Mouse (Mus musculus) cerebellum, postnatal 25 days (tissue): ENCODE results near the gene Hrg.
"Not testable (repeated sequence)": the region's sequence is repeated elsewhere in the genome, so short reads cannot be mapped to it uniquely, and the experiment has no call there.

Experiments used
- DNase-seq, 2 experiments: peaks; one replicate each; pipeline ENCODE4 v3.0.0; 2021; ENCODE audit warnings: mixed read lengths in 2 of 2

Gene Hrg

DNA sequence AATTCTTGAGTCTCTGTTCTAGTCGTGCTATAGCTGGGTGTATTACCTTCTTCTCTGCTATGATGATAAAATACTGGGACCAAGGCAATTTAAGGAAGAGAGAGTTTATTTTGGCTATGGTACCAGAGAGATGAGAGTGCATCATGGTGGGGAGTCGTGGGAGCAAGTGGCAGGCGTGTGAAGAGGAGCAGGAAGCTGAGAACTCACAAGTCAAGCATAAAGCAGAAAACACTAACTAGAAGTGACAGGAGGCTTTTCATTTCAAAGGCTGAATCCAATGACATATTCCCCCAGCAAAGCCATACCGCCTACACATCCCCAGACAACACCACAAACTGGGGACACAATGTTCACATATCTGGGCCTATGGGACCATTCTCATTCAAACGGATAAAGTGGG lies 11.4 kb downstream of the Hrg start:
- no peak for DNase-seq

DNA sequence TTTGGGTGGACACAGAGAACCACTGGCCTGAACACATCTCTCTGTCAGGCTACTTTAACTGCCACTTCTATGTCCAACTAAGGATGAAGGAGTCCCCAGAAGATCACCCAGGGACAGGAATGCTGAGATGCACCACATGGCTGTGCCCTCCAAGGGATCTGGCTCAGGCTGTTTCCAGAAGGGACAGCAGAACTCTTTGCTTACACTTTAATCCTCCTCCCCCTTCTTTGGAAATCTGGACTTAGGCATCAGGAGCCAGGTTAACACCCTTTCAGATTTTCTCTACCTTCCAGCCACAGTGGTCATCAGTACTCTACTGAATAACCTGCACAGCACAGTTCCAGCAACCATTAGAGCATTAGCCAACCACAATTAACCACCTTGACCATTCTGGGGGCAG lies 12.4 kb downstream of the Hrg start:
- no peak for DNase-seq

DNA sequence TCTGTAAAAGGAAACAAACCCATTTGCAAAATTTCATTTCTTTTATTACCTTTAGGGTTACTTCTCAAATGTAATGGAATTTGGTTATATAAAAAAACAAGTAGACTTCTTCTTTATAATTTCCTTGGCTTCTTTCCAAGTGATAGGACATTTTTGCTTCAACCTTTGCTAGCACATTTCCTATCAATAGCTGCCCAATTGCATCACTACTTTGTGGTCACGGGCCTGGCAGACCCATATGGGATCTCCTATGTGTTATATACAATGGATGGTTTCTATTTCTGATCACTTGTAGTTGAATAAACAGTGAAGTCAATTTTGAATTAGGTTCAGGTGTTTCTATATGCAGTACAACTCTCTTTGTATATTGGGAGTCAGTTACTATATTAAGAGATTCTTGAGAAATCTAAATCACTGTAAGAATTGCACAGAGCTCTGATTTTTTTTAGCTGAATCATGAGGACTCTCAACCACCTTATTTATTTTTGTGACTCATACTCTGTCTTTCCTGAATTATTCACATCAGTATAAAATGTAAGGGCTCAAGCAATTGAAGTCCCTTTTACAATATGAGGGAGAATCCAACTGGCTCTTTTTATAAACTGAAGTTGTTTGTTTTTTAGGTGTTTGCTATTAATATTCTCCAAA lies 16.6 kb downstream of the Hrg start:
- no peak for DNase-seq

DNA sequence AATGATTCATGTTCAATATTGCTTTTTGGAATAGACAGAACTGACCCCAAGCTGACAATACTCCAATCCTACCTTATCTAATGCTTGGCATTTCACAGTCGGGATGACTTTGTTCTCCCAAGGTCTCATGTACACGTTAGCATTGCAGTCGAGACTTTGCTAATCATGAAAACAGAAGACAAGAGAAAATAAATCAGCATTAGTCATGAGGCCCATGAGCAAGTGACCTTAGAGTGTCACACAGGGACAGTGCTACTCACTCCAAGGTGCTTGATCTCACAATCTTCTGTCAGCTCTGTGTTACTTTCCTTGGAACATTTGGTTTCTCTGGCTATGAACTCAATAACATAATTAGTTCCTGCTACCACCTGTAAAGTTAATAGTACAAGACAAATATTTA lies 46.1 kb downstream of the Hrg start:
- DNase-seq, result not testable (repeated sequence)
